Mouse (Mus musculus): ENCODE data around the gene Olfr881. TPM values are rescaled to one million over a fixed set of nuclear protein-coding genes. Genes with fewer than 3 reads are reported as not detected.

Olfr881 gene
- polyA plus RNA-seq (2012; fragmentation: generic; extraction: Trizol): not detected

DNA sequence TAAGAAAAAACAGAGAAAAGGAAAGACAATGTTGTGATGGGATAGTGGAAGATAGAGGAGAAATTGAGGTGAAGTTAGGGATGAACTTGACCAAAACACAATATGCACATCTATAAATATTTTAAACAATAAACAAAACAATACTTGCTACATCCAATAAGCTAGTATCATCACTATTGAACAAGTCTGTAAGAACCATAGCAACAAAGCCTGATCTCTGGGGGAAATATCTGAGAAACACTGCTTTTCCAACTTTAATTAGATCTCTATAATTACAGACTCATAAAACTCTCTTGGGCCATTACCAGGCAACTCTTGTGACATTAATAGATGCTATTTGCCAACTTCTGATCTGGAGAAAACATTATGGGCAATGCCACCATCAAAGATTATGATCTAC lies at the start of gene Olfr881:
Gene Olfr881 (plus strand): TSS at position 301 of the 400 bp plus-strand sequence.
- TF ChIP-seq MYOG (IDR thresholded peaks at IDR 0.05; ENCODE audit: control insufficient read depth in 1 of 3, insufficient read depth in 1 of 3, insufficient read length in 2 of 3, low read depth in 2 of 3) (no peak), MYOD1 (IDR thresholded peaks at IDR 0.05; ENCODE audit: control insufficient read depth in 1 of 3, insufficient read length in 2 of 3, low read depth in 2 of 3) (no peak), POLR2A (IDR thresholded peaks at IDR 0.05; ENCODE audit: insufficient read length, low read depth) (no peak), REST (IDR thresholded peaks at IDR 0.05; ENCODE audit: insufficient read depth, insufficient read length) (no peak), USF1 (IDR thresholded peaks at IDR 0.05; ENCODE audit: low read depth) (no peak), POLR2AphosphoS2 (IDR thresholded peaks at IDR 0.05; ENCODE audit: insufficient read length, low read depth) (no peak), E2F4 (IDR thresholded peaks at IDR 0.05; ENCODE audit: insufficient read depth) (no peak), CEBPB (IDR thresholded peaks at IDR 0.05; ENCODE audit: insufficient read depth, poor library complexity, severe bottlenecking) (no peak), MAX (IDR thresholded peaks at IDR 0.05; ENCODE audit: low read depth) (no peak)
- Histone ChIP-seq H3K79me2 (ENCODE audit: control insufficient read depth, insufficient read depth) (no peaks in the 10 kb centered on the region), H3K27me3 (ENCODE audit: control insufficient read depth, insufficient read depth, insufficient read length) (no peaks in the 10 kb centered on the region), H3K36me3 (ENCODE audit: control insufficient read depth, insufficient read depth) (no peaks in the 10 kb centered on the region), H3K4me2 (ENCODE audit: low read depth) (no peak within 1 kb of the TSS), H3ac (ENCODE audit: control insufficient read depth, insufficient read length) (no peak within 1 kb of the TSS), H3K4me3 (no peak within 1 kb of the TSS)

DNA sequence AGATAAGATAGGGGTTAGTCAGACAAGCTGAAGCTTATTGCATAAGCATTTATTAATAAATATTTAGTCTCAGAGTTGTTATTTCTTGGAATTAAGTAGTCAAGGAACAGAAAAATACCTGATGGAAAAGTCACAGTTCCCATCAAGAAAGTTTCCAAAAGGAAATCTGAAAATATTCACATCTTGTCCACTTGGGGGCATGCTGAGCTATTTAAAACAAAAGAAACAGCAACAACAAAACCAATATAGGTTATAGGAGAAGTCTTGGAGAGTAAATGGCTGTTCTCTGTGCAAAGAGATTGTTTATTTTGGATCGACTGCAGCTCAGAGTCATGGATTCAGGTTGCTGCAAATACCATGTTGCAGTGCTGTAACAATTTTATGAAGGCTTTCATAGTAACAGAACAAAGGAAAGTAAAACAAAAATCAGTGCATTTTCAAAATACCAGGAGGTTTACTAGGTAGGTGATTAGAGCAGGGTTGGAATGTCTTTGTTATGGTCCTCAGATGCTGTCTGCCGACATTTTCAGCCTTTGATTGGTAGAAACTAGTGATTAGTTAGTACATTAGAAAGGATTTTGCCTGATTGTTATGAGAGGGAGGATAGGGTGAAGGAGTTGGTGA lies 7.1 kb downstream of the Olfr881 start:
- TF ChIP-seq TCF3 (IDR thresholded peaks at IDR 0.05; ENCODE audit: insufficient read length, low read depth) (no peak), POLR2AphosphoS2 (IDR thresholded peaks at IDR 0.05; ENCODE audit: insufficient read length, low read depth) (no peak), CEBPB (IDR thresholded peaks at IDR 0.05; ENCODE audit: insufficient read depth, poor library complexity, severe bottlenecking) (no peak), POLR2A (IDR thresholded peaks at IDR 0.05; ENCODE audit: insufficient read length, low read depth) (no peak), MAX (IDR thresholded peaks at IDR 0.05; ENCODE audit: low read depth) (no peak), TCF12 (IDR thresholded peaks at IDR 0.05; ENCODE audit: insufficient read depth, poor library complexity, severe bottlenecking) (no peak), E2F4 (IDR thresholded peaks at IDR 0.05; ENCODE audit: insufficient read depth) (no peak), USF1 (IDR thresholded peaks at IDR 0.05; ENCODE audit: low read depth) (no peak), MYOD1 (IDR thresholded peaks at IDR 0.05; ENCODE audit: control insufficient read depth in 1 of 3, insufficient read length in 2 of 3, low read depth in 2 of 3) (no peak), MYOG (IDR thresholded peaks at IDR 0.05; ENCODE audit: control insufficient read depth in 1 of 3, insufficient read depth in 1 of 3, insufficient read length in 2 of 3, low read depth in 2 of 3) (no peak)

DNA sequence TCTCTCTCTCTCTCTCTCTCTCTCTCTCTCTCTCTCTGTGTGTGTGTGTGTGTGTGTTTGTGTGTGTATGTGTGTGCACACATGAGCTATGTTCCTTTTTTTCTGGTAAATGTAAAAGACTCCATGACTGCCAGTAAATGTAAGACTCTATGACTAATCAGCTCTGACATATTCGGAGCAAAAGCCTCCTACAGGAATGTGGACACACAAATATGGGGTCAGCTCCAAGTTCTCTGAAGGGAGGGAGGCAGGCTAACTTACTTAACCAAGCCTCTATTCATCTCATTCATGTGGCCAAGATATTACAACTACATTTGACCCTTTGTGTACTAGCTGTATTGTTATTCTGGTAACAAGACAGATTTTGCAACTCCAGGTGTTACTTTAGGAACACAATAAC lies 8.4 kb downstream of the Olfr881 start:
- no peak for TF ChIP-seq MYOD1 (IDR thresholded peaks at IDR 0.05; ENCODE audit: control insufficient read depth in 1 of 3, insufficient read length in 2 of 3, low read depth in 2 of 3)
- TF ChIP-seq SRF (IDR thresholded peaks at IDR 0.05; ENCODE audit: control insufficient read depth, insufficient read length, low read depth): no peak
- no peak for TF ChIP-seq MAX (IDR thresholded peaks at IDR 0.05; ENCODE audit: low read depth)
- TF ChIP-seq E2F4 (IDR thresholded peaks at IDR 0.05; ENCODE audit: insufficient read depth): no peak
- TF ChIP-seq USF1 (IDR thresholded peaks at IDR 0.05; ENCODE audit: low read depth): no peak
- no peak for TF ChIP-seq POLR2AphosphoS2 (IDR thresholded peaks at IDR 0.05; ENCODE audit: insufficient read length, low read depth)
- TF ChIP-seq TCF3 (IDR thresholded peaks at IDR 0.05; ENCODE audit: insufficient read length, low read depth): no peak
- no peak for TF ChIP-seq POLR2A (IDR thresholded peaks at IDR 0.05; ENCODE audit: insufficient read length, low read depth)
- no peaks in the 10 kb centered on the region for H3K36me3 ChIP-seq (ENCODE audit: control insufficient read depth, insufficient read depth)
- H3K4me3 ChIP-seq: no peak overlapping the region
- no peaks in the 10 kb centered on the region for H3K27me3 ChIP-seq (ENCODE audit: control insufficient read depth, insufficient read depth, insufficient read length)
- no peak overlapping the region for H3K4me2 ChIP-seq (ENCODE audit: low read depth)
- H3K79me2 ChIP-seq (ENCODE audit: control insufficient read depth, insufficient read depth): no peaks in the 10 kb centered on the region
- no peak overlapping the region for H3ac ChIP-seq (ENCODE audit: control insufficient read depth, insufficient read length)

More for the DNA sequence above, 7.1 kb downstream of the Olfr881 start:
- H3K27me3 ChIP-seq (ENCODE audit: control insufficient read depth, insufficient read depth, insufficient read length): no peaks in the 10 kb centered on the region
- no peaks in the 10 kb centered on the region for H3K36me3 ChIP-seq (ENCODE audit: control insufficient read depth, insufficient read depth)
- no peak overlapping the region for H3K4me2 ChIP-seq (ENCODE audit: low read depth)
- H3K79me2 ChIP-seq (ENCODE audit: control insufficient read depth, insufficient read depth): no peaks in the 10 kb centered on the region
- no peak overlapping the region for H3ac ChIP-seq (ENCODE audit: control insufficient read depth, insufficient read length)
- no peak overlapping the region for H3K4me3 ChIP-seq

GRCm38 (mm10) chr9:38025508-38025907 lies 33.9 kb downstream of the Olfr881 start, which contains the start of gene Olfr883:
Gene Olfr883 (plus strand): TSS chr9:38025808.
- H3K4me3 ChIP-seq: no peak within 1 kb of the TSS
- TF ChIP-seq SRF (IDR thresholded peaks at IDR 0.05; ENCODE audit: control insufficient read depth, insufficient read length, low read depth) (no peak), E2F4 (IDR thresholded peaks at IDR 0.05; ENCODE audit: insufficient read depth) (no peak), POLR2AphosphoS2 (IDR thresholded peaks at IDR 0.05; ENCODE audit: insufficient read length, low read depth) (no peak), CEBPB (IDR thresholded peaks at IDR 0.05; ENCODE audit: insufficient read depth, poor library complexity, severe bottlenecking) (no peak), MAX (IDR thresholded peaks at IDR 0.05; ENCODE audit: low read depth) (no peak), TCF3 (IDR thresholded peaks at IDR 0.05; ENCODE audit: insufficient read length, low read depth) (no peak), MYOD1 (IDR thresholded peaks at IDR 0.05; ENCODE audit: control insufficient read depth in 1 of 3, insufficient read length in 2 of 3, low read depth in 2 of 3) (no peak), POLR2A (IDR thresholded peaks at IDR 0.05; ENCODE audit: insufficient read length, low read depth) (no peak), TCF12 (IDR thresholded peaks at IDR 0.05; ENCODE audit: insufficient read depth, poor library complexity, severe bottlenecking) (no peak), USF1 (IDR thresholded peaks at IDR 0.05; ENCODE audit: low read depth) (no peak), MYOG (IDR thresholded peaks at IDR 0.05; ENCODE audit: control insufficient read depth in 1 of 3, insufficient read depth in 1 of 3, insufficient read length in 2 of 3, low read depth in 2 of 3) (no peak), REST (IDR thresholded peaks at IDR 0.05; ENCODE audit: insufficient read depth, insufficient read length) (no peak)
- no peaks in the 10 kb centered on the region for H3K79me2 ChIP-seq (ENCODE audit: control insufficient read depth, insufficient read depth)
- H3K36me3 ChIP-seq (ENCODE audit: control insufficient read depth, insufficient read depth): no peaks in the 10 kb centered on the region
- no peak within 1 kb of the TSS for H3K4me2 ChIP-seq (ENCODE audit: low read depth)
- no peaks in the 10 kb centered on the region for H3K27me3 ChIP-seq (ENCODE audit: control insufficient read depth, insufficient read depth, insufficient read length)
- no peak within 1 kb of the TSS for H3ac ChIP-seq (ENCODE audit: control insufficient read depth, insufficient read length)

Other genes with a start within 250 kb of the Olfr881 start
- not detected for gene Olfr874, start 246.7 kb upstream of the Olfr881 start, polyA plus RNA-seq (2012; fragmentation: generic; extraction: Trizol)
- gene Olfr875, start 220.0 kb upstream of the Olfr881 start, polyA plus RNA-seq (2012; fragmentation: generic; extraction: Trizol): not detected
- not detected for gene Olfr876, start 188.8 kb upstream of the Olfr881 start, polyA plus RNA-seq (2012; fragmentation: generic; extraction: Trizol)
- not detected for gene Olfr877, start 137.6 kb upstream of the Olfr881 start, polyA plus RNA-seq (2012; fragmentation: generic; extraction: Trizol)
- gene Olfr145, start 95.1 kb upstream of the Olfr881 start, polyA plus RNA-seq (2012; fragmentation: generic; extraction: Trizol): not detected
- gene Olfr878, start 74.0 kb upstream of the Olfr881 start, polyA plus RNA-seq (2012; fragmentation: generic; extraction: Trizol): not detected
- gene Olfr883, start 34.0 kb downstream of the Olfr881 start, polyA plus RNA-seq (2012; fragmentation: generic; extraction: Trizol): not detected
- gene Olfr884, start 54.7 kb downstream of the Olfr881 start, polyA plus RNA-seq (2012; fragmentation: generic; extraction: Trizol): not detected
- gene Olfr885, start 69.5 kb downstream of the Olfr881 start, polyA plus RNA-seq (2012; fragmentation: generic; extraction: Trizol): not detected
- gene Olfr887, start 92.2 kb downstream of the Olfr881 start, polyA plus RNA-seq (2012; fragmentation: generic; extraction: Trizol): not detected
- not detected for gene Olfr888, start 116.3 kb downstream of the Olfr881 start, polyA plus RNA-seq (2012; fragmentation: generic; extraction: Trizol)
- not detected for gene Olfr889, start 123.4 kb downstream of the Olfr881 start, polyA plus RNA-seq (2012; fragmentation: generic; extraction: Trizol)
- gene Olfr890, start 150.7 kb downstream of the Olfr881 start, polyA plus RNA-seq (2012; fragmentation: generic; extraction: Trizol): not detected
- gene Olfr891, start 189.0 kb downstream of the Olfr881 start, polyA plus RNA-seq (2012; fragmentation: generic; extraction: Trizol): not detected
- not detected for gene Olfr893, start 216.5 kb downstream of the Olfr881 start, polyA plus RNA-seq (2012; fragmentation: generic; extraction: Trizol)
- gene Olfr894, start 226.2 kb downstream of the Olfr881 start, polyA plus RNA-seq (2012; fragmentation: generic; extraction: Trizol): not detected